Mouse (Mus musculus) frontal cortex, adult (tissue): ENCODE measurements around the gene Dcaf12l2.
A peak's percentile ranks its signal among the peaks of the same experiment; 100 is the strongest.

Source experiments
- ATAC-seq: cut with Nextera tagmentation; 2 replicates; pipeline ENCODE4 v1.9.2; 2017; ENCODE audit warnings: mild to moderate bottlenecking, moderate library complexity, mixed read lengths; ENCODE audit not compliant: low TSS enrichment

Gene Dcaf12l2

DNA sequence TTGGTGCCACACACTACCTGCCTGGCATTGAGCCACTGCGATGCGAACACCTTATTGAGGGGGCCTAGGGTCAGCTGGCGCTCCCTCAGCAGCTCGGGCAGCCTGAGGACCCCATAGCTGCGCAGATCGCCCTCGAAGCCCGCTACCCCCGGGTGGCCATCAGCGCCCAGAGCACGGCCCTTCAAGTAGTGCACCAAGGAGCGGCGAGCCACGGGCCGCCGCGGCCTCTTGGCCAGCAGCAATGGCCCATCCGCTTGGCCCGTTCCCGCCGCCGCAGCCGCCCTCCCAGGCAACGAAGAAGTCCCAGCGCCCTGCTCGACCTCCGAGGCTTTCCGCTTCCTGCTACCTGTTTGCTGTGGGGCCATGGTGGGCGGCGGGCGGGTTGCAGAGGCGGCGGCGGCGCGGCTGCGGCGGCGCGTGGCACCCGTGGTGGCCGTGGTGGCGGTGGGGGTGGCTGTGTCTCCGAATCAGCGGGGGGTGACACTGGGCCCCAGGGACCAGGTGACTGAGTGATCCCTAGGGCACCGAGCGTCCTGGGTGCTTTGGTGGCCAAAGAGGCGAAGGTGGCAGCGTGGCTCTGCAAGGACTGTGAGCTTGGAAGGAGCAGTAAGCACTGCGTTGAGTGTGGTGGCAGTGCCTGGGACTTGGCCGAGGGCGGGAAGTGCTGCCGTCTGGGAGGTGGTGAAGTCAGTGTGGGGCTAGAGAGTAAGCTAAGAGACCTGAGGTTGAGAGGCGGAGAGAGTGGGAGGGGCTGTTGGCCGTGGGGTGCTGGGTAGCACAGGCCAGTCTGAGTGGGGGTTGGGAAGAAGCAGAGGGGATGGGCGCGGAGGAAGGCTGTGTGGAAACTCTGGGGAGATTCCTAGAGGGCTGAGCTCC, at the start of gene Dcaf12l2:
Gene Dcaf12l2 (minus strand): TSS at position 697 of the 876 bp plus-strand sequence.
- peak; percentile 81 for ATAC-seq

DNA sequence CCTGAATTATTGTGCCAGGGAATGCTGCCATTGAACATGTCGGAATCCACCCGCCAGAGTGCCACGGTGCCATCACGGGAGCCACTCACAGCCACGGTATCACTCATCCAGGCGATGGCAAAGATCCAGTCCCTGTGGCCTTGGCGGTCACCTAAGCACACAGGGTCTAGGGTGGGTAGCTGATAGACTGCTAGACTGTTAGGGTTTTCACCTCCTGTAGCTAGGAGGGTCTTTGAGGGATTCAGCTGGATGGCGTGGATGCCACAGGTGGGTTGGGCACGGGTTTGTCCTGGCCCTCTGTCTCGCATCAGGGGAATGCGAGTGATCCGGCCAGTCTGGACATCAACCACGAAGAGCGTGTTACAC, 879 bp downstream of the Dcaf12l2 start:
- ATAC-seq = no peak
